Mouse (Mus musculus): ENCODE data around the gene Vmn2r96. TPM values are rescaled to one million over a fixed set of nuclear protein-coding genes. Genes with fewer than 3 reads are reported as not detected.

Gene Vmn2r96
- under 1 TPM in 1 of 2 experiments, not detected in 1; 0.06 TPM for polyA plus RNA-seq (2012; fragmentation: generic; extraction: Trizol)

GRCm38 (mm10) chr17:18572851-18573250 is at the start of gene Vmn2r96:
Gene Vmn2r96, plus strand, starts transcription at chr17:18573151.

Other genes starting within 250 kb of the Vmn2r96 start
- gene Vmn2r95, start 149.1 kb upstream of the Vmn2r96 start, polyA plus RNA-seq (2012; fragmentation: generic; extraction: Trizol), result not detected